Mouse (Mus musculus) myocyte (in vitro differentiated cells): Measurements from ENCODE around the gene Dab1.

Experiments used
- CEBPB ChIP-seq: IDR thresholded peaks from 2 replicates; pipeline ENCODE4 v1.6.1; 2011; ENCODE audit warnings: mild to moderate bottlenecking, moderate library complexity; ENCODE audit not compliant: poor library complexity, insufficient read depth, severe bottlenecking
- MYOD1 ChIP-seq, 3 experiments: IDR thresholded peaks; one replicate each; pipeline ENCODE4 v1.6.1; 2011; ENCODE audit warnings: control low read depth in 2 of 3, low read depth in 2 of 3, mild to moderate bottlenecking in 2 of 3, moderate library complexity in 1 of 3; ENCODE audit not compliant: insufficient read length in 2 of 3, control insufficient read depth in 1 of 3
- POLR2A ChIP-seq: IDR thresholded peaks from one replicate; pipeline ENCODE4 v1.6.1; 2011; ENCODE audit warnings: low read depth, mild to moderate bottlenecking, control low read depth, moderate library complexity; ENCODE audit not compliant: insufficient read length
- POLR2AphosphoS2 ChIP-seq: IDR thresholded peaks from one replicate; pipeline ENCODE4 v1.6.1; 2011; ENCODE audit warnings: low read depth, control low read depth; ENCODE audit not compliant: insufficient read length
- TCF12 ChIP-seq: IDR thresholded peaks from one replicate; pipeline ENCODE4 v1.6.1; 2011; ENCODE audit warnings: mild to moderate bottlenecking, control low read depth; ENCODE audit not compliant: poor library complexity, insufficient read depth, severe bottlenecking
- USF1 ChIP-seq: IDR thresholded peaks from one replicate; pipeline ENCODE4 v1.6.1; 2011; ENCODE audit warnings: low read depth, mild to moderate bottlenecking, control low read depth, moderate library complexity

DNA sequence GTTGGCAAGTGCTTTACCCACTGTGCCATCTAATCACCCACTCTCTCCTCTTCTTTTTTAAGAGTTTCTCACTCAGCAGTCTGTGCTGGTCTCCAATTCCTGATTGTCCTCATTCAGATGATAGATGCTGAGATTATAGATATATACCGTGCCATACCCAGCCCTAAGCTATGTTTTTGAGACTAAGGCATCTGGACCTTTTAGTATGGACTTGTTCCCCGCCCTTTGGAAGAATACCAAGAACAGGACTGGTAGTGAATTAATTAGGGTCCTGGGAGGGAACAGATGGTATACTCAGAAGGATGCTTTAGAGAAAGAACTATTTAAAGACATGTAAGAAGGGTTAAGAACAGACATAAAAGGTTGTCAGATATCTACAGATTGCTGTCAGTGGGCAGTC lies 268.9 kb downstream of the Dab1 start:
- TF ChIP-seq POLR2AphosphoS2, result no peak
- TF ChIP-seq POLR2A, result no peak
- no peak for TF ChIP-seq CEBPB
- no peak for TF ChIP-seq TCF12
- TF ChIP-seq USF1, result no peak
- TF ChIP-seq MYOD1 (IDR thresholded peaks at IDR 0.05; ENCODE audit: control insufficient read depth in 1 of 3, insufficient read length in 2 of 3, low read depth in 2 of 3), result no peak
